Mouse (Mus musculus) liver, embryonic 14.5 days (tissue): Measurements from ENCODE around the gene Tes3-ps. TPM values are rescaled to one million over a fixed set of nuclear protein-coding genes. Genes with fewer than 3 reads are reported as not detected.

Experiments used
- ATAC-seq: fragments of 200-750 bp; cut with Nextera tagmentation; 2 replicates; pipeline ENCODE4 v1.8.0; 2017; ENCODE audit warnings: moderate number of reproducible peaks, mild to moderate bottlenecking, moderate library complexity; ENCODE audit not compliant: insufficient read depth
- DNase-seq, 3 experiments: peaks; one replicate each; pipeline ENCODE4 v3.0.0-alpha.2; 2012 to 2013; ENCODE audit warnings: low read depth in 3 of 3, low spot score in 3 of 3
- H3K27ac ChIP-seq: fragments of 300-500 bp; sonication (generic); 2 replicates; pipeline ENCODE4 v1.5.1; 2014; ENCODE audit warnings: moderate library complexity, mild to moderate bottlenecking, control low read depth, inconsistent platforms
- H3K27me3 ChIP-seq: fragments of 300-500 bp; sonication (generic); 2 replicates; pipeline ENCODE4 v1.6.1; 2014; ENCODE audit warnings: mild to moderate bottlenecking, low read length, moderate library complexity; ENCODE audit not compliant: control insufficient read depth, insufficient read depth
- H3K36me3 ChIP-seq: fragments of 300-500 bp; sonication (generic); replicated peaks from 2 replicates; pipeline ENCODE4 v1.6.1; 2014; ENCODE audit warnings: low read depth; ENCODE audit not compliant: control insufficient read depth, insufficient read depth
- H3K4me1 ChIP-seq, 2 experiments: fragments of 200-500 bp in 1 of 2; fragments of 300-500 bp in 1 of 2; sonication (generic) in 1 of 2; replicated peaks; 2 replicates each; pipeline ENCODE4 v1.6.1; 2012 to 2014; ENCODE audit warnings: antibody characterized with exemption in 1 of 2, inconsistent platforms in 1 of 2, low read length in 1 of 2; ENCODE audit not compliant: control insufficient read depth in 2 of 2, insufficient read depth in 2 of 2
- H3K4me2 ChIP-seq: fragments of 300-500 bp; sonication (generic); 2 replicates; pipeline ENCODE4 v1.6.1; 2014; ENCODE audit warnings: low read depth, mild to moderate bottlenecking, control low read depth, moderate library complexity
- H3K4me3 ChIP-seq, 2 experiments: fragments of 200-500 bp in 1 of 2; fragments of 300-500 bp in 1 of 2; sonication (generic) in 1 of 2; 2 replicates each; pipeline ENCODE4 v1.5.1; 2012 to 2014; ENCODE audit warnings: low read depth in 2 of 2, low read length in 2 of 2, mild to moderate bottlenecking in 2 of 2, control low read depth in 1 of 2, inconsistent platforms in 1 of 2, moderate library complexity in 1 of 2; ENCODE audit not compliant: insufficient read depth in 1 of 2
- H3K9ac ChIP-seq: fragments of 300-500 bp; sonication (generic); replicated peaks from 2 replicates; pipeline ENCODE4 v1.6.1; 2014; ENCODE audit warnings: mild to moderate bottlenecking, control low read depth, moderate library complexity
- H3K9me3 ChIP-seq: fragments of 300-500 bp; sonication (generic); 2 replicates; pipeline ENCODE4 v1.6.1; 2016; ENCODE audit warnings: low read length, mixed read lengths; ENCODE audit not compliant: control insufficient read depth
- CTCF ChIP-seq: IDR thresholded peaks from 2 replicates; pipeline ENCODE4 v1.5.1; 2016; ENCODE audit warnings: antibody characterized with exemption, low read depth, control low read depth
- EP300 ChIP-seq: IDR thresholded peaks from 2 replicates; pipeline ENCODE4 v1.6.1; 2016; ENCODE audit warnings: antibody characterized with exemption, low read depth
- WGBS: fragments of 180-500 bp; shearing (Covaris S2); extraction: QIAGEN DNeasy Blood & Tissue Kit; methylation state at CpG from one replicate; pipeline ENCODE4 v1.1.7; 2014; ENCODE audit not compliant: insufficient replicate concordance; 5-methylcytosine and 5-hydroxymethylcytosine counted together
- polyA plus RNA-seq, 2 experiments: library from polyadenylated mRNA; depleted of rRNA in 1 of 2; stranded (reverse) in 1 of 2; unstranded in 1 of 2; fragments of >200 nt; fragmentation: Nextera tagmentation in 1 of 2; extraction: Ambion mirVana in 1 of 2; gene quantifications; 2 replicates each; pipeline versions ENCODE4 v1.2.1 to v1.2.3; 2012 to 2014

Gene Tes3-ps
- polyA plus RNA-seq, 2 experiments = 0.13 to 0.44 TPM

- H3K4me3 ChIP-seq = no peak overlapping the region
- ATAC-seq (no peak), DNase-seq (no peak)
- no peaks in the 10 kb centered on the region for H3K9me3 ChIP-seq
- H3K4me1 ChIP-seq = peaks cover 0 to 1% of the 10 kb centered on the region in 2 experiments; a peak in 1 of 4 replicates
- no peaks in the 10 kb centered on the region for H3K27me3 ChIP-seq
- no peaks in the 10 kb centered on the region for H3K36me3 ChIP-seq
- WGBS = 29% methylated on average over 2 of the region's 2 CpGs
- H3K27ac ChIP-seq = no peak overlapping the region
- H3K9ac ChIP-seq = no peak overlapping the region
- TF ChIP-seq CTCF (no peak), EP300 (no peak)
- H3K4me2 ChIP-seq = no peak overlapping the region
Observed at GRCm38 (mm10) chr13:49518761-49519160, 25.6 kb downstream of the Tes3-ps start.

GRCm38 (mm10) chr13:49526235-49526634 is 33.1 kb downstream of the Tes3-ps start:
- H3K4me1 ChIP-seq = no peaks in the 10 kb centered on the region
- H3K4me3 ChIP-seq = no peak overlapping the region
- no peak for TF ChIP-seq EP300
- no peak for TF ChIP-seq CTCF
- no peak overlapping the region for H3K27ac ChIP-seq
- no peaks in the 10 kb centered on the region for H3K9me3 ChIP-seq
- 71% methylated on average over 2 of the region's 2 CpGs for whole genome bisulfite sequencing
- ATAC-seq = no peak
- no peaks in the 10 kb centered on the region for H3K36me3 ChIP-seq
- H3K9ac ChIP-seq = no peak overlapping the region
- no peaks in the 10 kb centered on the region for H3K27me3 ChIP-seq
- DNase-seq = no peak
- H3K4me2 ChIP-seq = no peak overlapping the region

- TF ChIP-seq EP300 = no peak
- no peak for TF ChIP-seq CTCF
- Histone ChIP-seq H3K4me3 (no peak overlapping the region), H3K9me3 (no peaks in the 10 kb centered on the region), H3K27me3 (no peaks in the 10 kb centered on the region), H3K36me3 (no peaks in the 10 kb centered on the region), H3K9ac (no peak overlapping the region), H3K4me1 (peaks cover 0 to 3% of the 10 kb centered on the region in 2 experiments; a peak in 1 of 4 replicates), H3K4me2 (no peak overlapping the region), H3K27ac (no peak overlapping the region)
- 90% methylated on average over 4 of the region's 4 CpGs for WGBS
- DNase-seq (no peak), ATAC-seq (no peak)
Observed at GRCm38 (mm10) chr13:49530636-49531035, 37.5 kb downstream of the Tes3-ps start.

GRCm38 (mm10) chr13:49536946-49537345 is 43.8 kb downstream of the Tes3-ps start:
- 79% methylated on average over 1 of the region's 1 CpGs for WGBS
- no peak overlapping the region for H3K27ac ChIP-seq
- no peak overlapping the region for H3K4me3 ChIP-seq
- H3K36me3 ChIP-seq = no peaks in the 10 kb centered on the region
- ATAC-seq (no peak), DNase-seq (no peak)
- no peak overlapping the region for H3K9ac ChIP-seq
- TF ChIP-seq CTCF (no peak), EP300 (no peak)
- no peaks in the 10 kb centered on the region for H3K9me3 ChIP-seq
- H3K4me1 ChIP-seq = peaks cover 0 to 3% of the 10 kb centered on the region in 2 experiments; a peak in 1 of 4 replicates
- H3K27me3 ChIP-seq = no peaks in the 10 kb centered on the region
- no peak overlapping the region for H3K4me2 ChIP-seq

- Histone ChIP-seq H3K9ac (no peak overlapping the region), H3K9me3 (no peaks in the 10 kb centered on the region), H3K4me2 (no peak overlapping the region), H3K27me3 (no peaks in the 10 kb centered on the region), H3K4me3 (no peak overlapping the region), H3K27ac (no peak overlapping the region), H3K36me3 (no peaks in the 10 kb centered on the region), H3K4me1 (peaks cover 0 to 3% of the 10 kb centered on the region in 2 experiments; a peak in 1 of 4 replicates)
- DNase-seq (no peak), ATAC-seq (no peak)
- 73% methylated on average over 1 of the region's 1 CpGs for WGBS
- TF ChIP-seq EP300 = no peak
- TF ChIP-seq CTCF = no peak
Observed at GRCm38 (mm10) chr13:49538693-49539092, 45.6 kb downstream of the Tes3-ps start.
